Mouse (Mus musculus): ENCODE measurements around the gene Il4ra.

- TF ChIP-seq CTCF (IDR thresholded peaks at IDR 0.05; ENCODE audit: control insufficient read depth, insufficient read depth, low read length) (no peak), POLR2A (IDR thresholded peaks at IDR 0.05; ENCODE audit: borderline replicate concordance, control insufficient read depth, low read depth, low read length) (no peak)
Observed at GRCm38 (mm10) chr7:125515081-125515853, 36.7 kb upstream of the Il4ra start.

Measured in bone marrow, adult 2 months (tissue).